Mouse (Mus musculus): ENCODE measurements at regions not wholly inside any gene's neighbourhood (a gene's known extent, or its start where the extent isn't known, plus 50 kb on each side); places are given as distances from the start of the nearest gene placed in this dataset.

DNA sequence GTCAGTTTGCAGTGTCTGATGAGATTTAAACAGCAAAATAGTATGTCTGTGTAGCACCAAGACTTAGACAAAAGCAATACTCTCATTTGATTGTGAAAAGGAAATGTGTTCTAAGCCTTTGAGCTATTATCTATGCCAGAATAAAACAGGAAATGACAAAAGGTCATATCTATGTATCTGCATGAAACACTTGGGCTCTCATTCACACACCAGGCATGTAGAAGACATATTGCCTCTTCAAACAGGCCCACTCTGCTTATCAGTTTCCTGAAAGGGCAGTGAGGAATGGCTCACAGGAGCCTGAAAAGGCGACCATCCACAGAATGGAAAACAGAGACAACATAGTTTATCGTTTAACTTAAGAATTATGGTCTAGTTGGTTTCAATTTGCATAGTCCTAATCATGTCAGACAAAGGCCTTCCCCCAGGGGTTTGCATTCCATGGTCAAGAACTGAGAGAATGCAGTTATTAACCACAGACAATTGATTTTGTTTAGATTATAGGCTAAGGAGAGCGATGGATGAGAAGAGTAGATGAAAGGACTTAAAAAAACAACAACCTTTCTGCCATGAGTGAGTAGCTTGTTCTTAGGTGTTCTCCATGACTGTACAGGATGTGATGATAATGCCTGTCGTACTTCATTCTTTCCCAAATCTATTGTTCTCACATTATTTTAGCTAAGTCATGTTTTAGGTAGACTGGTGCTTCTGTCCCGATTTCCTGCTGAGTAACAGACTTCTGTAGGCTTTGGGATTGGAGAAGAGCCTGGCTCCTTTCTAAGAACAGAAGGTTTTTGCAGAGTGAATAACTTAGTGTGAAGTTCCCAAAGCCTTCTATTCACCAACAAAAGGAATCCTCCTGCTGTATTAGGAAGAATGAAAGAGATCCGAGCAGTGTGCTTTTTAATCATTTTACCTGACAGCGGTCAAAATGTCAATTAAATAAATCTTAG, 82.0 kb upstream of the Itga4 start:
- no peaks in the 10 kb centered on the region for H3K4me1 ChIP-seq (ENCODE audit: control insufficient read depth, insufficient read depth, low read length)
- WGBS = 51% methylated on average over 7 of the region's 7 CpGs
- no peak for ATAC-seq
- no peak overlapping the region for H3K4me3 ChIP-seq (ENCODE audit: low read depth, low read length)
- H3K27me3 ChIP-seq (ENCODE audit: control insufficient read depth, insufficient read depth, low read depth, low read length) = no peaks in the 10 kb centered on the region
- no peak overlapping the region for H3K27ac ChIP-seq (ENCODE audit: low read length)
- H3K9me3 ChIP-seq (replicated peaks; ENCODE audit: control insufficient read depth, low read length, poor library complexity, severe bottlenecking) = no peaks in the 10 kb centered on the region
- no peak overlapping the region for H3K4me2 ChIP-seq (ENCODE audit: low read length)
- no peak overlapping the region for H3K9ac ChIP-seq (ENCODE audit: low read depth, low read length)
- H3K36me3 ChIP-seq (ENCODE audit: control insufficient read depth, insufficient read depth, low read length) = no peaks in the 10 kb centered on the region

DNA sequence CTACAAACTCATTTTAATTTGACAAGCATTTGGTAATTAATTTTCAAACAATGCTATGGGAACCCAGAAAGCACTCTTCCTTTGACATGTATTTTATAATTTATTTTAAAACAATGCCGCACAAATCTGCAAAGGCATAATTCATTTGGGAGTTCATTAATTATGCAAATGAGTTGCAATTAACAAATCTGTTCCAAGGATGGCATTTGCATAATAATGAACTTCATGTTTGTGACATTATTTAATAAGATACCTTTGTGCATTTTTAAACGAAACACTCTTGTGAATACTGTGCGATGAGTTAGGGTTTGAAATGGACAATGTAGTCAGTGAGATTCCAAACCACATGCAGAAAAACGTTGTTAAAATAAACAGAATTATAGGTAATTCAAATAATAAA, 80.9 kb upstream of the Itga4 start:
- ATAC-seq = no peak
- H3K9ac ChIP-seq (ENCODE audit: low read depth, low read length) = no peak overlapping the region
- H3K36me3 ChIP-seq (ENCODE audit: control insufficient read depth, insufficient read depth, low read length) = no peaks in the 10 kb centered on the region
- no peak overlapping the region for H3K4me2 ChIP-seq (ENCODE audit: low read length)
- 71% methylated on average over 4 of the region's 4 CpGs for WGBS
- no peaks in the 10 kb centered on the region for H3K9me3 ChIP-seq (replicated peaks; ENCODE audit: control insufficient read depth, low read length, poor library complexity, severe bottlenecking)
- H3K4me1 ChIP-seq (ENCODE audit: control insufficient read depth, insufficient read depth, low read length) = no peaks in the 10 kb centered on the region
- H3K27me3 ChIP-seq (ENCODE audit: control insufficient read depth, insufficient read depth, low read depth, low read length) = no peaks in the 10 kb centered on the region
- no peak overlapping the region for H3K4me3 ChIP-seq (ENCODE audit: low read depth, low read length)
- no peak overlapping the region for H3K27ac ChIP-seq (ENCODE audit: low read length)

DNA sequence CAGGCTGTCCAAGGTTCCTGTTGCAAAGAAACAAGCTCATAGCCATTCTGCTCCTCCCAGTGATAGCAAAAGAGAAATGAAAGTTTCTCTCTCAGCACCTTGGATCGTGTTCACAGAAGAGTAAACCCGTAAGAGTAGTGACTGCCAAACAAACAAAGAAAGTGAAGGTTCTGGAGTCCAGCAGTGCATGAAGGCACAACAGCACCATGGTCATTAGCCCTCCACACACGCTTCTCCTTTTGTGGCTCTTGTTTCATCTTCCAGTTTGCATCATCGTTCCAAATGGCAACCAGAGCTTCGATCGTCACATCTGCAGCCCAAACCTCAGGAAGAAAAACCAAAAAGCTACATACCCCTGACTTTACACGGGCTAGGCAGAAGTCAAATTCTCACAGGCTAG, 74.4 kb upstream of the Itga4 start:
- no peak for ATAC-seq
- 72% methylated on average over 7 of the region's 7 CpGs for WGBS

DNA sequence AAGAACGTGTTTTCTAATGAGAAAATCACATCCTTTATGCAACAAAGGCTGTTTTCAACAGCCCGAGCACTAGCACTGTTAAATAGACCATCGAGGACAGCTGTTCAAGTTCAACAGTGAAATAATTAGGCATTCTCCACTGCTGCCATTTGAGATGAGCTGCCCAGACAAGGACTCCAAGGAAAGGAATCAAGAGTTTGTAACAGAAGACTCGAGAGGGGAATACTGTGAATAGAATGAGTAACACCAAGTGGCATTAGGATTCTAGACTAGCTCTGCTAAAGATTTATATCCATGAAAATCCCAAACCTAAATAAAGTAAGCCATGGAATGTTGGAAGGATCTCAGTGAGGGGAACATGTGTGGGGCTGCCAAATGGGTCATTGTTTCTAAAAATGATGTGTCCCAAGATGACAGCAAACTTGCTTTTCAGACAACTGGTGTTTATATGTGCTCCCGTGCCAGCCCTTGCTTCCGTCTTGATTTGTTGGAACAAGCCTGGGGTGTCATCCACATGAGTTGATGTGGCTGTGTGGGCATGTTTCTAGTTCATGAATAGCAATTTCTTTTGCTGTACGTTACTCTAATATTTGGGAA, 72.1 kb upstream of the Itga4 start:
- no peaks in the 10 kb centered on the region for H3K9me3 ChIP-seq (replicated peaks; ENCODE audit: control insufficient read depth, low read length, poor library complexity, severe bottlenecking)
- ATAC-seq = no peak
- no peak overlapping the region for H3K9ac ChIP-seq (ENCODE audit: low read depth, low read length)
- H3K27ac ChIP-seq (ENCODE audit: low read length) = no peak overlapping the region
- no peaks in the 10 kb centered on the region for H3K4me1 ChIP-seq (ENCODE audit: control insufficient read depth, insufficient read depth, low read length)
- H3K4me3 ChIP-seq (ENCODE audit: low read depth, low read length) = no peak overlapping the region
- H3K4me2 ChIP-seq (ENCODE audit: low read length) = no peak overlapping the region
- no peaks in the 10 kb centered on the region for H3K27me3 ChIP-seq (ENCODE audit: control insufficient read depth, insufficient read depth, low read depth, low read length)
- no peaks in the 10 kb centered on the region for H3K36me3 ChIP-seq (ENCODE audit: control insufficient read depth, insufficient read depth, low read length)
- 73% methylated on average over 7 of the region's 7 CpGs for WGBS

More for the DNA sequence above, 74.4 kb upstream of the Itga4 start:
- Histone ChIP-seq H3K27me3 (ENCODE audit: control insufficient read depth, insufficient read depth, low read depth, low read length) (no peaks in the 10 kb centered on the region), H3K9me3 (replicated peaks; ENCODE audit: control insufficient read depth, low read length, poor library complexity, severe bottlenecking) (no peaks in the 10 kb centered on the region), H3K4me3 (ENCODE audit: low read depth, low read length) (no peak overlapping the region), H3K4me1 (ENCODE audit: control insufficient read depth, insufficient read depth, low read length) (no peaks in the 10 kb centered on the region), H3K4me2 (ENCODE audit: low read length) (no peak overlapping the region), H3K9ac (ENCODE audit: low read depth, low read length) (no peak overlapping the region), H3K36me3 (ENCODE audit: control insufficient read depth, insufficient read depth, low read length) (no peaks in the 10 kb centered on the region), H3K27ac (ENCODE audit: low read length) (no peak overlapping the region)

DNA sequence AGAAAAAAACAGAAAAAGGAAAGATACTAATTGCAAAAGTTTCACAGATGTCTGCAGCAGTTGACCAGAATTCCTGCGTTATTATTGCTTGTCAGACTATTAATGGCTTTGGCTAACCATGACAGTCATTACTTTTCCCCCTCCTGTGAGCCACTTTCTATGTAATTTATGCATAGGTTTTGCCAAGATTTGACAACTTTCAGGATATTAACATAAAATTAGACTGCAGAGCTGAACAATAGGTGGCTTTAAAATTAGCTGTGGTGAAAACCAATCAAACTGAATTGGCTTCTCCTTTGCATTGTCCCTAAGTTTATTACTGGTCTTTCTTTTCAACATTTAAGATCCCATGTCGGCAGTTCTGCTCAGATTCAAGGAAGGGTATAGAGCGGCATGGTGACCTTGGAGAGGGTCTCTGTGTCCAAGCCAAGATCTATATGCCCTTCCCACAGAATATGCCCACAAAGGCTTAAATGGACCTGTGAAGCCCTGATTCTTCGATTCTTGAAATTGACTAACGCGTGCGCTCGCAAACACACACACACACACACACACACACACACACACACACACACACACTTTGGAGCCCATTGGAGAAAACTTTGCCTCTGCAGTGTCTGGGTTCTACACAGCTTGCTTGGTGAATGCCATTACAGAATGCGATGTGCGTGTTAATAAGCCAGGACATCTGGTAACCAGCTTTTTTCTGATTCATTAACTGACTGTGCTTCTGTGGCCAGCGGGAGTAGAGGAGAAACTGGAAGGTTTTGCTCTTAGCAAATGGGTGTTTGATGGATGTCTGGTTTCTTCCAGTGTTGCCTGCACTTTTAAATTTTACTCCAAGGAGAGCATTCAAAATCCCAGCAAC, 69.8 kb upstream of the Itga4 start:
- Histone ChIP-seq H3K9me3 (replicated peaks; ENCODE audit: control insufficient read depth, low read length, poor library complexity, severe bottlenecking) (no peaks in the 10 kb centered on the region), H3K36me3 (ENCODE audit: control insufficient read depth, insufficient read depth, low read length) (no peaks in the 10 kb centered on the region), H3K4me1 (ENCODE audit: control insufficient read depth, insufficient read depth, low read length) (no peaks in the 10 kb centered on the region), H3K4me2 (ENCODE audit: low read length) (no peak overlapping the region), H3K4me3 (ENCODE audit: low read depth, low read length) (no peak overlapping the region), H3K27me3 (ENCODE audit: control insufficient read depth, insufficient read depth, low read depth, low read length) (no peaks in the 10 kb centered on the region), H3K27ac (ENCODE audit: low read length) (no peak overlapping the region), H3K9ac (ENCODE audit: low read depth, low read length) (no peak overlapping the region)
- ATAC-seq = no peak; the same call in 1 of the 2 replicates
- WGBS = 52% methylated on average over 11 of the region's 11 CpGs

DNA sequence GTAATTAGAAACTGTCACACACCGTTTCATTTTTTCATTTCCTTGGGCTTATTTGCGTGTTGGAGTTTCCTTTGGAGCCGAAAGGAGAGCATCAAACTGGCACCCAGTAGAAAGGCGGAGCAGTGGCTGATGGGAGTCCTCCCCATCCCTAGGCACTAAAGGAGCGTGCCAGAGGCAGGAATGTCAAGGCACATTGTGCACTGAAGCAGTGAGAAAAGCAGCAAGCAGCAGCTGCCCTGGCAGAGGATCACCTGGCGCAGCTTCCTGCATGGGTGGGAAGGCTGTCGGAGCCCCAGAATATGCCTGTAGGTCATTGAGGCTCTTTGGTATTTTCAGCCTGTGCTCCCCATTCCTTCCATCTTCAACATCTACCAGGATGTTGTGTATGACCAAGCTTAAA, 68.3 kb upstream of the Itga4 start:
- H3K27ac ChIP-seq (ENCODE audit: low read length) = no peak overlapping the region
- no peaks in the 10 kb centered on the region for H3K36me3 ChIP-seq (ENCODE audit: control insufficient read depth, insufficient read depth, low read length)
- no peaks in the 10 kb centered on the region for H3K4me1 ChIP-seq (ENCODE audit: control insufficient read depth, insufficient read depth, low read length)
- ATAC-seq = no peak
- WGBS = 88% methylated on average over 7 of the region's 7 CpGs
- H3K9ac ChIP-seq (ENCODE audit: low read depth, low read length) = no peak overlapping the region
- H3K9me3 ChIP-seq (replicated peaks; ENCODE audit: control insufficient read depth, low read length, poor library complexity, severe bottlenecking) = no peaks in the 10 kb centered on the region
- H3K4me3 ChIP-seq (ENCODE audit: low read depth, low read length) = no peak overlapping the region
- H3K27me3 ChIP-seq (ENCODE audit: control insufficient read depth, insufficient read depth, low read depth, low read length) = no peaks in the 10 kb centered on the region
- H3K4me2 ChIP-seq (ENCODE audit: low read length) = no peak overlapping the region

DNA sequence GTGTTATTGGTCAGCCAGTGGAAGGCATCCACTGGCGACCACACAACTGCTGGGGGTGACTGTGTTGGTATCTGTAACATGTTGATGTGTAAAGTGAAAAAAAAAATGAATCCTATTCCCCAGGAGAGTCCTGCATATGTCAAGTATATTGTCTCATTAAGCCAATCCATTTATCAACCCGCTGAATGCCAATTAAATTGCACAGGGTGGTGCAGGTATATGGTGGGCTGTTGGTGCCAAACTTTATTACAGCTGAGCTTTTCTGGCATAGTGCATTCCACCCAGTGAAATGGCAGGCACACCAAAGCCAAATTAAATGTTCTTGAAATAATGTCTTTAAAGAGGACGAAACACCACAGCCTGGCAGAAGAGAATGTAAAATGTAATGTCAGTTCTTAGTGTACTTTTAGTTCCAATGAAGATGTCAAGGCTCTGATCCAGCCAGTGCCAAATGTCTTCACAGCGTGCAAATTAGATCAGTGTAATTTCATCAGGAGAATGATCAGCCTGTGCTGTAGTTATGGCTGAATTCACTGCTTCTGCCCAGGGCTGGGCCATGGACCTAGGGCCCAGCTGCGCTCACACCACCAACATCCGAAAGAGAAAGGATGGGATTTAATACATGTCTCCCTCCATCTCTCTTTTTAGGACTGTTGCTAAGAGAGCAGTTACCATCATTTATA, 66.6 kb upstream of the Itga4 start:
- Histone ChIP-seq H3K4me1 (ENCODE audit: control insufficient read depth, insufficient read depth, low read length) (no peaks in the 10 kb centered on the region), H3K9ac (ENCODE audit: low read depth, low read length) (no peak overlapping the region), H3K4me3 (ENCODE audit: low read depth, low read length) (no peak overlapping the region), H3K27ac (ENCODE audit: low read length) (no peak overlapping the region), H3K36me3 (ENCODE audit: control insufficient read depth, insufficient read depth, low read length) (no peaks in the 10 kb centered on the region), H3K4me2 (ENCODE audit: low read length) (no peak overlapping the region), H3K27me3 (ENCODE audit: control insufficient read depth, insufficient read depth, low read depth, low read length) (no peaks in the 10 kb centered on the region), H3K9me3 (replicated peaks; ENCODE audit: control insufficient read depth, low read length, poor library complexity, severe bottlenecking) (no peaks in the 10 kb centered on the region)
- WGBS = 83% methylated on average over 6 of the region's 6 CpGs
- ATAC-seq = no peak

DNA sequence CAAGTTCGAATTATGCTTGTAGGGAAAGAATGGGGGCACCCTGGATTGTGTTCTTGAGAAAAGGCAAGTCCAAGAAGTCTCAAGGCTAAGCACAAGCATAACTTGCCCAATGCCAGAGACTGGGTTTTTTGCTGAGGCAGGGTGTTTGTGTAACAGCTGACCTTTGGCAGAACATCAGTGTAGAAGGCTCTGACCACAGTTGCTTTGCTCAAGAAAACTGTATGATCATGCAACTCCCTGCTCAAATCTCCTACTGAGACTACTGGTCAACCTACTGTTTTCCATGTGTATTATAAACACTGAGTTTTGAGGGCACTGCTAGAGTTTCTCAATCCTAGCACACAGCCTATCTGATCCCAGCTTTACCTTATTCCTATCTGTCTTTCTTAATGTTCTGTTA, 61.4 kb upstream of the Itga4 start:
- no peaks in the 10 kb centered on the region for H3K27me3 ChIP-seq (ENCODE audit: control insufficient read depth, insufficient read depth, low read depth, low read length)
- no peaks in the 10 kb centered on the region; the same call in 1 of the 2 replicates for H3K9me3 ChIP-seq (replicated peaks; ENCODE audit: control insufficient read depth, low read length, poor library complexity, severe bottlenecking)
- no peak overlapping the region for H3K4me3 ChIP-seq (ENCODE audit: low read depth, low read length)
- no peak for ATAC-seq
- 71% methylated on average over 1 of the region's 1 CpGs for WGBS
- H3K36me3 ChIP-seq (ENCODE audit: control insufficient read depth, insufficient read depth, low read length) = no peaks in the 10 kb centered on the region
- no peak overlapping the region for H3K27ac ChIP-seq (ENCODE audit: low read length)
- no peaks in the 10 kb centered on the region for H3K4me1 ChIP-seq (ENCODE audit: control insufficient read depth, insufficient read depth, low read length)
- no peak overlapping the region for H3K4me2 ChIP-seq (ENCODE audit: low read length)
- no peak overlapping the region for H3K9ac ChIP-seq (ENCODE audit: low read depth, low read length)

Data from midbrain, embryonic 16.5 days (tissue).